Mouse (Mus musculus): ENCODE results near the gene Tgfb1i1.
A peak's percentile ranks its signal among the peaks of the same experiment; 100 is the strongest.

The Tgfb1i1 gene

GRCm38 (mm10) chr7:128246496-128247391 lies at the start of gene Tgfb1i1:
Gene Tgfb1i1 (plus strand): TSS chr7:128246812.
- DNase-seq (ENCODE audit: low read depth, low spot score) = peak; percentile 28

DNA sequence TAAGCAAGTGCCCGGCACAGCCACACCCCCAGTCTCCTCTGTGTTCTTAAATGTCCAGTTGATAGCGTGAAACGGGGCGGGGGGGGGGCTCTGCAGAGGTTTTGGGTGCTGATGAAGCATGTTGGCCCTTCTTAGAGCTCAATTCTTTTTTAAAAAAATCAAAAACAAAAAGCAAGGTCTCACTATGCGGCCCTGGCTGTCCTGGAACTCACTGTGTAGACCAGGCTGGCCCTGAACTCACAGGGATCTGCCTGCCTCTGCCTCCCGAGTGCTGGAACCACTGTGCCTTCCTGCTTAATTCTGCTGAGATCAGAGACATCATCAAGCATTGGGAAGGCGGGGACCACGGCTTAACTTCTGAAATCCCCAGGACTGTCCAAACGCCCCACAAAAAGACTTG lies 45.0 kb upstream of the Tgfb1i1 start:
- DNase-seq (ENCODE audit: low read depth, low spot score) = no peak

GRCm38 (mm10) chr7:128203071-128203470 lies 43.5 kb upstream of the Tgfb1i1 start:
- no peak for DNase-seq (ENCODE audit: low read depth, low spot score)

- DNase-seq (ENCODE audit: low read depth, low spot score) = no peak
These were observed 42.4 kb upstream of the Tgfb1i1 start for GRCm38 (mm10) chr7:128204179-128204578.

DNA sequence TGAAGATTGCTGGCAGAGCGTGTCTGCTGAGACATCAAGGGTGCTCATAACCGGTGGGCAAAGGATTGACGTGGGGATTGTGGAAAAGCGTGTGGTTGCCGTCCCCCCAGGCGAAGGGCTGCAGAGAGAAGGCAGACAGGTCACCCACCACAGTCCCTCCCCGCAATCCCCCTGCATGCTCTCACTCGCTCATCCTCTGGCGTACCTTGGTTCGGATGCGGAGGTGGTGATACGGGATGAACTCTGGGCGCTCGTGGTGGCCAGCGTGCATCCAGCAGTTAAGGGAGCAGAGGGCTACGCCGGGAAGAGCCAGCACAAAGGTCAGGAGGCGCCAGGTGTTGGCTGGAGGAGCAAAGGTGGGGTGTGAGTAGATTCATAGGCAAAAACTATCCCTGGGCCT lies 40.9 kb upstream of the Tgfb1i1 start:
- DNase-seq (ENCODE audit: low read depth, low spot score) = no peak

GRCm38 (mm10) chr7:128206152-128206551 lies 40.5 kb upstream of the Tgfb1i1 start, which contains the start of gene Cox6a2:
Gene Cox6a2 (minus strand): TSS chr7:128206387.
- no peak for DNase-seq (ENCODE audit: low read depth, low spot score)

- peak; percentile 70 for DNase-seq (ENCODE audit: low read depth, low spot score)
These were observed 38.4 kb upstream of the Tgfb1i1 start for GRCm38 (mm10) chr7:128208187-128208586.

GRCm38 (mm10) chr7:128209826-128210225 lies 36.8 kb upstream of the Tgfb1i1 start:
- no peak for DNase-seq (ENCODE audit: low read depth, low spot score)

DNA sequence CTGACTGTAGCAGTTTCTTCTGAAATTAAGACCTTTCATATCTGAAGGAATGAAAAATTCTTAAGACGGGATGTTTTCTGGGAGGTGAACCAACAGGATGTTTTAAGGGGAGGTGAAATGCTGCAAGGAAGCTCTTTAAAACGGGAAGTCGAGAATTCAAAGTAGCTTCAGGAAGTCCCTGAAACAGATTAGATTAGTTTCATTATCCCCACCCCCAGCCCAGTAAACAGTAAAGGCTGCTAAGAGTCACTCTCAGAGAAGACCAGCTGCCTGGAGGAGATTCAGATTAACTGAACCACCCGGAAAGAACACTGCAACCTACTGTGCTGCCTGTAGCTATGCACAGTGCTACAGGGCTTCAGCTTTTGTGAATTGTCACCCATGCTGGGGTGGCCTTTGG lies 26.7 kb upstream of the Tgfb1i1 start:
- no peak for DNase-seq (ENCODE audit: low read depth, low spot score)

GRCm38 (mm10) chr7:128220936-128221335 lies 25.7 kb upstream of the Tgfb1i1 start:
- no peak for DNase-seq (ENCODE audit: low read depth, low spot score)

GRCm38 (mm10) chr7:128231741-128232140 lies 14.9 kb upstream of the Tgfb1i1 start:
- no peak for DNase-seq (ENCODE audit: low read depth, low spot score)

GRCm38 (mm10) chr7:128234796-128235195 lies 11.8 kb upstream of the Tgfb1i1 start:
- DNase-seq (ENCODE audit: low read depth, low spot score) = no peak

GRCm38 (mm10) chr7:128235481-128235880 lies 11.1 kb upstream of the Tgfb1i1 start:
- no peak for DNase-seq (ENCODE audit: low read depth, low spot score)

DNA sequence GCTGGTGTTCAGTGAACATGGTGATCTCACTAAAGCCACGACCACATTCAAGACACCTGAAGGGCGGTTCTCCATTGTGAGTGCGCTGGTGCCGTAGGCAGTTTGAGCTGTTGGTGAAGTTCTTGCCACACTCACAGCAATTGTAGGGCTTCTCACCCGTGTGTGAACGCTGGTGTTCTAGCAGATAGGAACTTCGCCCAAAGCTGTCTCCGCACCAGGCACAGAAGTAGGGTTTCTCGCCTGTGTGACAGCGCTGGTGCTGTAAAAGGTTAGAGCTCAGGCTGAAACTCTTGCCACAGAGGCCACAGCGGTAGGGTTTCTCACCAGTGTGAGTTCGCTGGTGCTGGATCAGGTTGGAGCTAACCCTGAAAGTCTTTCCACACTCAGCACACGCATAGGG lies 10.2 kb upstream of the Tgfb1i1 start:
- no peak for DNase-seq (ENCODE audit: low read depth, low spot score)

- peak; percentile 86 for DNase-seq (ENCODE audit: low read depth, low spot score)
These were observed 9.6 kb upstream of the Tgfb1i1 start, which contains the start of gene Armc5 for GRCm38 (mm10) chr7:128236856-128237592. Gene Armc5 (plus strand): TSS chr7:128237342.

DNA sequence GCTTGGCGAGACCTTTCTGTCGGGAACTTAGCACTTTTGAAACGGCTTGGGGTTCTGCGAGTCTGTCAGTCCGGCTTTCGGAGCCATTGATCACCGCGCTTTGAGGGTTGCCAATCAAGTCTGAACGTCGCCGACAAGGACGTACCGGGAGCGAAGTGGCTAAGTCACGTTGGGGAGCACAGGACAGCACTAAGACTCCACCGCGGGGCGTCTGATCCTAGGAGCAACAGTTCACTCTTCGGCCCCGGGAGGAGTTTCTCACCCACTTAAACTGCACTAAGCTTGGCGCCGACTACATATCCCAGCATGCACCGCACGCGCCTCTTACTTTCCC lies 9.1 kb upstream of the Tgfb1i1 start:
- DNase-seq (ENCODE audit: low read depth, low spot score) = no peak

DNA sequence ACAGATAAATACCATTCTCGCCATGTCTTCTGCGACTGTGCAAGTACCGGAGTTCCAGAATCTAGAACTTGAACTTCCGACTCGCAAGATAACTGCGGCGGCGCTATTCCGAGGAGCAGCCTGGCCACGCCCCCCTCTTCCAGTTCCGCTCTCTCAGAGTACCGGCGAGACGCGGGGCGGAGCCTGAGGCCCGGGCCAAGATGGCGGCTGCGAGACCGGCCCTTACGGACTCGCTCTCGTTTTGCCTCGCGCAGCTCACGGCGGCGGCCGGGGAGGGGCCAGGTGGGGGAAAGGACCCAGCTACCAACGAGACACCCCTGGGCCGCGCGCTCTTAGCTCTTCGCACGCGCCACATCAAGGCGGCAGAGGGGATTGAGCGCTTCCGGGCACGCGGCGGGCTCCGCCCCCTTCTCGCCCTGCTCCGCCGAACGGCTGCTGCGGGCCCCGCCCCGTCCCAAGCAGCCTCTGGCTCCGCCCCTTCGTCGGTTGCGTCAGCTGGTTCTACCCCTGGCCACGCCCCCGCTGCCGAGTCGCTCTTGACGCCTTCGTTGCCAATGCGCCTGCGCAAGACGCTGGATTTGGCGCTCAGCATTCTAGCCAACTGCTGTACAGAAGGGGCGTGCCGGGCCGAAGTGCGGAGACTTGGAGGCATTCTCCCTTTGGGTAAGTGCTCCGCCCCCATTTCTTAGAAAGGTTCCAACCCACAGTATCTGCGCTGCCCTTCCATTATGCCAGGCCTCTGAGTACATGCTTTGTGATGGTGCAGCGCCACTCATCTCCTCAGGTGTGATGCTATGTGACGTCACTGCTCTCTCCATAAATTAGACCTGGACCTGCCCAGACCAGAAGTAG lies 8.5 kb upstream of the Tgfb1i1 start, which contains the start of gene 9130023H24Rik:
Gene 9130023H24Rik (minus strand): TSS at position 105 of the 852 bp plus-strand sequence.
- DNase-seq (ENCODE audit: low read depth, low spot score) = peak; percentile 100

DNA sequence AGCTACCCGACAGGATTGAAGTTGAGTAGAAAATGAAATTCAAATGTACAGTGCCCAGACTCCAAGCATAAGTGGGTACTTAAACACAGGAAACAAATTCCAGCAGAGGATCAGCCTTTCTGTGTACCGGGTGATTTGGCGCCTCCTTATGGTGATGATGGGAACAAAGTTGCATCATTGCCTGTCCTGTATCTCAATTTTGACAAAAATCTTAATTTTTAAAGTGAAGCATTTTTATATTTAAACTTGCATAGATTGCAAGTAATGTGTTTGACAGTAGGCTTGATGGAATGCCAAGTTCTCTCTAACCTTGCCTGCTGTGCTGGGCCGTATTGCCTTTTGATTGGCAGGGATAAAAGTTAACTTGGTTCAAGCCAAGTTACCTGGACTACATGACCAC lies 7.6 kb upstream of the Tgfb1i1 start:
- peak; percentile 52 for DNase-seq (ENCODE audit: low read depth, low spot score)

- no peak for DNase-seq (ENCODE audit: low read depth, low spot score)
These were observed 6.4 kb upstream of the Tgfb1i1 start for GRCm38 (mm10) chr7:128240131-128240784.

- no peak for DNase-seq (ENCODE audit: low read depth, low spot score)
These were observed 4.3 kb upstream of the Tgfb1i1 start for GRCm38 (mm10) chr7:128242331-128242730.

GRCm38 (mm10) chr7:128243921-128244320 lies 2.7 kb upstream of the Tgfb1i1 start:
- DNase-seq (ENCODE audit: low read depth, low spot score) = no peak

Measured in forelimb bud, embryonic 11.5 days (tissue).